Mouse (Mus musculus) ovary, adult 18-20 months (tissue): ENCODE data around the gene Gm20431.

Experiments used
- DNase-seq: peaks from one replicate; pipeline ENCODE4 v3.0.0; 2022; ENCODE audit warnings: low spot score, mixed read lengths

The Gm20431 gene

GRCm38 (mm10) chr2:167661270-167662203 lies at the start of gene Gm20431:
Gene Gm20431, minus strand, starts transcription at chr2:167661496.
- DNase-seq: peak; percentile 92

GRCm38 (mm10) chr2:167710574-167710973 lies 49.3 kb upstream of the Gm20431 start:
- no peak for DNase-seq

GRCm38 (mm10) chr2:167709969-167710368 lies 48.7 kb upstream of the Gm20431 start:
- DNase-seq: no peak

- DNase-seq: no peak
Measured at GRCm38 (mm10) chr2:167708373-167708772, 47.1 kb upstream of the Gm20431 start.

- DNase-seq: no peak
Measured at GRCm38 (mm10) chr2:167706183-167706939, 45.1 kb upstream of the Gm20431 start.

- DNase-seq: no peak
Measured at GRCm38 (mm10) chr2:167704409-167704808, 43.1 kb upstream of the Gm20431 start.

GRCm38 (mm10) chr2:167702126-167702525 lies 40.8 kb upstream of the Gm20431 start:
- no peak for DNase-seq

GRCm38 (mm10) chr2:167701472-167701871 lies 40.2 kb upstream of the Gm20431 start:
- no peak for DNase-seq

GRCm38 (mm10) chr2:167700018-167700417 lies 38.7 kb upstream of the Gm20431 start:
- peak; percentile 50 for DNase-seq

GRCm38 (mm10) chr2:167697902-167698301 lies 36.6 kb upstream of the Gm20431 start:
- DNase-seq: peak; percentile 46

- no peak for DNase-seq
Measured at GRCm38 (mm10) chr2:167696143-167696542, 34.8 kb upstream of the Gm20431 start.

- DNase-seq: no peak
Measured at GRCm38 (mm10) chr2:167695491-167695890, 34.2 kb upstream of the Gm20431 start.

- DNase-seq: no peak
Measured at GRCm38 (mm10) chr2:167694963-167695362, 33.7 kb upstream of the Gm20431 start.

- DNase-seq: no peak
Measured at GRCm38 (mm10) chr2:167694244-167694643, 32.9 kb upstream of the Gm20431 start.

- DNase-seq: no peak
Measured at GRCm38 (mm10) chr2:167693540-167693939, 32.2 kb upstream of the Gm20431 start.

GRCm38 (mm10) chr2:167692831-167693230 lies 31.5 kb upstream of the Gm20431 start:
- DNase-seq: no peak

GRCm38 (mm10) chr2:167691871-167692661 lies 30.8 kb upstream of the Gm20431 start:
- DNase-seq: no peak

- no peak for DNase-seq
Measured at GRCm38 (mm10) chr2:167691410-167691809, 30.1 kb upstream of the Gm20431 start.

GRCm38 (mm10) chr2:167690962-167691311 lies 29.6 kb upstream of the Gm20431 start:
- DNase-seq: no peak

- no peak for DNase-seq
Measured at GRCm38 (mm10) chr2:167690219-167690961, 29.1 kb upstream of the Gm20431 start.

GRCm38 (mm10) chr2:167689501-167690218 lies 28.4 kb upstream of the Gm20431 start, which contains the start of gene Tmem189:
Gene Tmem189, minus strand, starts transcription at chr2:167689822.
- peak; percentile 60 for DNase-seq
